Mouse (Mus musculus) layer of hippocampus, postnatal 25 days (tissue): ENCODE data around the gene Pkd1. TPM values are rescaled to one million over a fixed set of nuclear protein-coding genes. Genes with fewer than 3 reads are reported as not detected.

Experiments
- DNase-seq, 2 experiments: peaks; one replicate each; pipeline ENCODE4 v3.0.0; 2022; ENCODE audit warnings: mixed read lengths in 2 of 2, low spot score in 1 of 2; ENCODE audit errors: extremely low spot score in 1 of 2
- total RNA-seq, 2 experiments: library from RNA; stranded (reverse); gene quantifications; 2 replicates each; pipeline ENCODE4 v1.2.3; 2021

The Pkd1 gene
- total RNA-seq: 10 to 100 TPM; 68.9 to 89.9 TPM

DNA sequence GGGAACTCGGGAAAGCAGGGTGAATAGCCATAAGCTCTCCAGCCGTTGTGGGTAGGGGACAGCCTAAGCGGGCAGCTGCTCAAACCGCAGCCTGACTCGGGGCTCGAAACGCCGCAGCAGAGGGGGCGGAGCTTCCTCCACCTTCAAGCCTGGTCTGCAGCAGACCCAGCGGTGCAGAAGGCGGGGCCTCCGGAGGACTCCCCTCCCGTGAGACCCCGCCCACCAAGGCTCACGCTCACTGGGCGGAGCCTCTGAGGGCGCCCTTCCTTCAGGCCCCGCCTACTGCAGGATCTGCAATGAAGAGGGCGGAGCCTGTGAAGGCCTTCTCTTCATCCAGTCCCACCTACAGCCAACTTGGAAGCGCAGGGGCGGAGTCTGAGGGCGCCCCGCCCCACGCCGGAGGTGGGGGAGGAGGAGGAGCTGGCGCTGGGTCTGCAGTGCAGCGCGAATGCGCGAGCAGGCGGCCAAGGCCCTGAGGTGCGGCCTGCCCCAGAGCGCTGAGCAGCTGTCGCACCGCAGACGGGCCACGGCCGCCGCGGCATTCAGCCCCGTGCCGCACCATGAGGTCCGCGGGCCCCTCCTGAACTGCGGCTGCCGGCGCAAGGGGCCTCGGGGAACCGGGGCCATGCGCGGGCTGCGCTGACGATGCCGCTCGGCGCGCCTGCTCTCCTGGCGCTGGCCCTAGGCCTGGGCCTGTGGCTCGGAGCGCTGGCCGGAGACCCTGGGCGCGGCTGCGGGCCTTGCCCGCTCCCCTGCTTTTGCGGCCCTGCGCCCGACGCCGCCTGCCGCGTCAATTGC lies at the start of gene Pkd1:
TSS of gene Pkd1 (plus strand) at position 217 of the 798 bp plus-strand sequence.
- DNase-seq: peak; percentile 90 to 95

DNA sequence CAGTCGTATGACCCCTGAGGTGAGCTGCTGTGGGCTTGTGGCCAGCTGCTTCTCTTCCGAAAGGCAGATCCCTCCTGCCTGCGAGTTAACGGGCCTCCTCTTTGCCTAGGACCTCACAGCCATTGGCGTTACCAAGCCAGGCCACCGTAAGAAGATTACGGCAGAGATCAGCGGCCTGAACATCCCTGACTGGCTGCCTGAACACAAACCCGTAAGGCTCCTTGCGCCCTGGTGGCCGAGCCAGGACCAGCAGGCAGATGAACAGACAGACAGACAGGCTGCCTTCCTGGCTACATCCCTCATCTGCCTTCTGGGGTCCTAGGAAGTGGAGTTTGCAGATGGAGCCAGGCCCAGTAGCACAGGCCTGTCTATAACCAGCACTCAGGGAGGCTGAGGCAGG lies 47.4 kb upstream of the Pkd1 start:
- no peak for DNase-seq

DNA sequence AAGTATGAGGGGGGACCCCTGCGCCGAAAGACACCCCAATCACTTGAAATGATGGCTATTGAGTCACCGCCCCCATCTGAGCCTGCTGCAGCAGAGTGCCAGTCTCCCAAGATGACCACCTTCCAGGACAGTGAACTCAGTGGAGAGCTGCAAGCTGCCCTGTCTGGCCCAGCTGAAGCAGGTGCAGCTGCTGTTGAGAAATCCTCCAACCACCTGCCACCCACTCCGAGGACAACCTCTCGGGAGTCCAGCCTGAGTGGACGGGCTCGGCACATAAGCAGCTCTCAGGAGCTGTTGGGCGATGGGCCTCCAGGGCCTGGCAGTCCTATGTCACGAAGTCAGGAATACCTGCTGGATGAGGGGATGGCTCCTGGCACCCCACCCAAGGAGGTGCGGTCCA lies 45.5 kb upstream of the Pkd1 start:
- DNase-seq: no peak

DNA sequence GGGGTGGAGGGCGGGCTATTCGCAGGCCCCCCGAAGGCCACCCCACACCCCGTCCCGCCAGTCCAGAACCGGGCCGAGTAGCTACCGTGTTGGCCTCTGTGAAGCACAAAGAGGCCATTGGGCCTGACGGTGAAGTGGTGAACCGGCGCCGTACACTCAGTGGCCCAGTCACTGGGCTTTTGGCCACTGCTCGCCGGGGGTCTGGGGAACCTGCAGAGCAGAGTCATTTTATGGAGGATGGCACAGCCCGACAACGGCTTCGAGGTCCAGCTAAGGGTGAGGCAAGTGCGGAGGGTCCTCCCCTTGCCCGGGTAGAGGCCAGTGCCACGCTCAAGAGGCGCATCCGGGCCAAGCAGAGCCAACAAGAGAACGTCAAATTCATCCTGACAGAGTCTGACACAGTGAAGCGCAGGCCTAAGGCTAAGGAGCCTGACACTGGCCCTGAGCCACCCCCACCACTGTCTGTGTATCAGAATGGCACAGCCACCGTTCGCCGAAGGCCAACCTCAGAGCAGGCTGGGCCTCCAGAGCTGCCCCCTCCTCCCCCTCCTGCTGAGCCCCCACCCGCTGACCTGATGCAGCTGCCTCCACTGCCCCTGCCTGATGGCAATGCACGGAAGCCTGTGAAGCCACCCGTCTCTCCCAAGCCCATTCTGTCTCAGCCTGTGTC lies 44.2 kb upstream of the Pkd1 start:
- no peak for DNase-seq

DNA sequence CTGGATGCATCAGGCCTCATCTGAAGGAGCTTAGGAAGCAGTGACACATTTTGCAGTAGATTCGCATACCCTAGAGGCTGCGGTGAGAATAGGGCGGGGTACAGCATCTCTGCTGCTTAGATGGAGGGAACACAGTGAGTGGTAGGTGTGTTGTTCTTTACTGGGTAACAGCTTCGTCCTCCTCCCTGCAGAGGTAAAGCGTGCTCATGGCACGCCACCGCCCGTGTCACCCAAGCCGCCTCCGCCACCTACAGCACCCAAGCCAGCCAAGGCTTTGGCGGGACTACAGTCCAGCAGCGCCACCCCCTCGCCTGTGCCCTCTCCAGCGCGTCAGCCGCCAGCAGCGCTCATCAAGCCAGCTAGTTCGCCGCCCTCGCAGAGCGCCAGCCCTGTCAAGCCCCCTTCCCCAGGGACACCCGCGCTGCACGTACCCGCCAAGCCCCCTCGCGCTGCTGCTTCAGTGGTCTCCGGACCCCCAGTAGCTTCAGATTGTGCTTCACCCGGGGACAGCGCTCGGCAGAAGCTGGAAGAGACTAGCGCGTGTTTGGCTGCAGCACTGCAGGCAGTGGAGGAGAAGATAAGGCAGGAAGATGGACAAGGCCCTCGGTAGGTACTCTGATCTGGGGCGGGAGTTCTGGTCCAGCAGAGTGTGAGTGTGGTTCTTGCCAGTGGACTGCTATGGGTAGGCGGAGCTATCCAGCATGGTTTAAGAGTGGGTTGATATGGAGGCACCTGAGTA lies 43.1 kb upstream of the Pkd1 start:
- DNase-seq: no peak

DNA sequence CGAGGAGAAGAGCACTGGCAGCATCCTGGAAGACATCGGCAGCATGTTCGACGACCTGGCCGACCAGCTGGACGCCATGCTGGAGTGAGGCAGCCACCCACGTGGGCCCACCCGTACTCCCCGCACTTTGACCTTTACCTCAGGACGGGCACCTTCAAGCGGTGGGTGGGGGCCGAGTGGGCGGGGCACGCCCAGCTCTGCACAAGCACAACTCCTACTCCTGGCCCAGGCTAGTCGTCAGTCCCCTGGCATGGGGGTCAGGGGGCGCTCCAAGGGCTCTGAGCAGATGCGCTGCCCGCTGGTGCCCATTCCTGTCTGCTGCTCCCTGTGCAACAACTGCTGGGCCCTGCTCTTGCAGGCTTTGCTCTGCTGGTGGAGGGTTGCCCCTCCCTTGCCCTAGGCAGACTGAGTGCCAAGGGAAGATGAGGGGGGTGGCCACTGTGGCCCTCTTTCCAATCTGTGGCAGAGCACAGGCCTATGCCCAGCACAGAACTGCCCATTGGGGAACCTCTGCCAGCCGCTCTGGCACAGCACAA lies 42.4 kb upstream of the Pkd1 start:
- DNase-seq: no peak

DNA sequence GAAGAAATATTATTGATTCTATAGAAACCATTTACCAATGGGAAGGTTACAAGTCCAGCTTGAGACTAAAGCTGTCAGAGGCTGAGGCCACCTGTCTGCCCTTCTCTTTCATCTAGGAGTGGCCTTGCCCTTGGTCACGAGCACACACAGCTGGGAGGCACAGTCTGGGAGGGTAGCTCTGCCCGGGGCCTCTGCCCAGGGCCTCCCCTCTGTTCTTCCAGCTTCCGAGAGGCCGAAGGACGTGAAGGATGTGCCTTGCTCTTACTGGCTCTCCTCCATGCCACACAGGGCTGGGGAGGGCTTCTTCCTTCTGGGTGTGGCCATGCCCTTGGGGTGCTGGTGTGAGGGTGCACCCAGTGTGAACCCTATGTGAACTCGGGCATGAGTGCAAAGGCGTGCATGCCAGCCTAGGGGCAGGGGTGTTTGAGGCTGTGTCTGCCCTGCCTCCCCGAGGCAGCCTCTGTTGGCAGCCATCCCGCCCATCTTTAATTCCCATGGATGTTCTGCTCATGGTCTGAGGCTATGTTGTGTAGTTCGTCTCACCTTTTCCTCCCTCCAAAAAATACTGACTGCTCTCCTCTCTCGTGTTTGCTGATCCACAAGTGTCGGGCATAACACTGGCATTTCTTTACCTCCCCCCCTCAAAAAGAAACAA lies 41.7 kb upstream of the Pkd1 start:
- DNase-seq: no peak

DNA sequence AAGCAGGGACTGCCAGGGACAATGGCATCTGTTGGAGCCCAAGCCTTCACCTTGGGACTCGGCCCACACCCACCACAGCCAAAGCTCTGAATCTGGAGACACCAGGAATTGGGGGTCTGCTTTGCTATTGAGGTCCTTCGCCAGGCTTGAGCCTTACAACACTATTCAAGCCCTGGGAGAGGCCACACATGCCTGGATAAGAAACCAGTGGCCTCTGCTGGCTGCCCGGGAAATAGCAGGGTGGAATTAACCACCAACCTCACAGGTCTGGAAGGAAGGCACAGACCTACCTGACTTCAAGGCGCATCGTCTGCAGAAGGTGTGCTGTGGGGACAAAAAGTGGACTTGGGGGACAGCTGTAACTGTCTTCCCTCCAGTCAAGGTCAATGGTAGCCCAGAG lies 36.0 kb upstream of the Pkd1 start:
- peak in 1 of 2 experiments; percentile 75 for DNase-seq

DNA sequence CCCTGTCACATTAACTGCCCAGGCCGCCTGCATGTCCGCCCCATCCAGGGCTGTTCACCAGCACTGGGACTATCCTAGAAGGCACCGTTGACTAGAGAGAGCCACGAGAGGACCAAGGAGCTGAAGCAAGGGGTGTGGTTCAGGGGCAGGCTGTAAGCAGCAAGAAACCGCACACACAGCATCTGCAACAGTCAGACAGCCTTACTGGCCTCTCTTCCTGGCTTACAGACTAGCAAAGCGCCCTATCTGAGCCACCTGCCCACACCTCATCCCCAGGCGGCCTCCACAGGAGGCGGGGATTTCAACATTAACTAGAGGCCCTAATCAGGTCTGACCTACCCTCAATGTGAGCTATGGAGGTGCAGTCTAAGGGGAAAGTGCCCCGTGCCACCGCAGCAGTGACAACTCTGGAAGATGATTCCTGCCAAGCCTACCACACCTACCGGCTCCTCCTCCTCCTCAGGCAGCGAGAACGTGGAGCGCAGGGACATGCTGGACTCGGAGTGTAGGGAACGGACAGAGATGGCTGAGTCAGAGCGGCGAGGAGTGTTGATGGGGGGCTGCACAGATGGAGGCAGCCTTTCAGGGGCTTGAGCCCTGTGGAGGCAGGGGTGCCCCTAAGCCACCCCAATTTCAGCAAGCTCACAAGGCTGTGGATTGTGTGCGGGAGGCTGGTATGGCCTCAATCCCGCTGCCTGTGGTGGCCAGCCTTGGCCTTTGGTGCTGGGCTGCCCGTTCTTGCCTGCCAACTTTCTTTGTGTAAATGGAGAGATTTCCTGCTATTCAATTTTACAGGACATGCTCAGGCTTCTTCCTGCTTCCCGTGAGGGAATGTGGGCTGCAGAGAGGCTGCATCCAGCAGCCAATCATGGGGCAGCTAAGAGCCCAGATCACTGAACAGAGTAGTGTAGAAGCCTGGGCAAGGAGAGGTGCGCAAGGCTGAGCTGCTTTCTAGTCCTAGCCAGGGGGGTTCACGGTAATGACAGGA lies 35.1 kb upstream of the Pkd1 start:
- DNase-seq: no peak

DNA sequence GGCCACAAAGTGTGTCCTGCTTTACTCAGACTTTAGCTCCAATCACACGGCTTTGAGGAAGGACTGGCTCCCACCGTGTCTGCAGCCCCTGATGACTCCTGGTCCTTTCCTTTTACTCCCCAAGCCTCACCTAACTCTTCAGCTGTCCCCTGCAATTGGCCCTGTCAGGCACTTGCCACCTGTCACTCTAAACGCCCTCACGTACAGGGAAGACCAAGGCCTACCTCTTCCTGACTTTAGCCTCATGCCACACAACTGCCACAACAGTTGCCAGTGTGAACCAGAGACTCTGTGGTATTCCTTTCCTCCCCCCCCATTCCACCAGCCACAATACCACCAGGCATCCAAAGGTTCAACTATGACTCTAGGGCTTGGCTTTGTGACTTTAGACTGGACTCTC lies 29.2 kb upstream of the Pkd1 start:
- DNase-seq: no peak

DNA sequence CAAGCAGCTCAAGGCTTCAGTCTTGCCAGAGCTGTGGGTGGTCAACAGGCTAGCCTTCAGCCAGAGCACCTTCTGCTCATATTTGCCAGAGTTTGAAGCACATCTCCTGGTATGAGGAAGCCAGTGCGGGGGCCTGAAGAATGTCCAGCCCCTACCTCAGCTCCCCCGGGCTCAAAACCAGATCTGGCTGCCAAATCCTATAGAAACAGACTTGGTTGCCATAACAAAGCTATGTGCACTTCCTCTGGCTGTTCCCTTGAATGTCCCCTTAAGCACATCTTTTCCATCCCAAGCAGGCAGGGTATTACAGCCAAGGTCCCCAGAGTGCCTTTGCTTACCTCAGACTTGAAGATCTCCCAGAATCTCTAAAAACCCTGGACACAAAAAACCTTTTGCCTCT lies 24.9 kb upstream of the Pkd1 start:
- DNase-seq: no peak

DNA sequence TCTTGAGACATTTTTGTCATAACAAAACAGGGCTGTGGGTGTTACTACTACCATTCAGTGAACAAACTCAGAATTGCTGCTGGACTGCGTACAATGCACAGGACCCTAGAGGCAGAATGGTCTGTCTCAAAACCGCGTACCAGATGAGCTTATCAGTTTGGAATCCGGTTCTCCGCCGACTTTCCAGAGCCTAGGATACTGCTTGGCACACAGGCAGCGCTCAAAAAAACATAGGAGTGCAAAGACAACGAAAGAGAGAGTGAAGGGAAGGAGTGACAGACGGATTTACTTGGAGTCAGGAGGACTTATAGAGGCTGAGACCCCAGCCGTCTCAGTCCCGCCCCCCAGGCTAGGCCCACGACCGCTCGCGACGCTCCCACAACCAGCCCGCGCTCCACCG lies 22.3 kb upstream of the Pkd1 start:
- no peak for DNase-seq

DNA sequence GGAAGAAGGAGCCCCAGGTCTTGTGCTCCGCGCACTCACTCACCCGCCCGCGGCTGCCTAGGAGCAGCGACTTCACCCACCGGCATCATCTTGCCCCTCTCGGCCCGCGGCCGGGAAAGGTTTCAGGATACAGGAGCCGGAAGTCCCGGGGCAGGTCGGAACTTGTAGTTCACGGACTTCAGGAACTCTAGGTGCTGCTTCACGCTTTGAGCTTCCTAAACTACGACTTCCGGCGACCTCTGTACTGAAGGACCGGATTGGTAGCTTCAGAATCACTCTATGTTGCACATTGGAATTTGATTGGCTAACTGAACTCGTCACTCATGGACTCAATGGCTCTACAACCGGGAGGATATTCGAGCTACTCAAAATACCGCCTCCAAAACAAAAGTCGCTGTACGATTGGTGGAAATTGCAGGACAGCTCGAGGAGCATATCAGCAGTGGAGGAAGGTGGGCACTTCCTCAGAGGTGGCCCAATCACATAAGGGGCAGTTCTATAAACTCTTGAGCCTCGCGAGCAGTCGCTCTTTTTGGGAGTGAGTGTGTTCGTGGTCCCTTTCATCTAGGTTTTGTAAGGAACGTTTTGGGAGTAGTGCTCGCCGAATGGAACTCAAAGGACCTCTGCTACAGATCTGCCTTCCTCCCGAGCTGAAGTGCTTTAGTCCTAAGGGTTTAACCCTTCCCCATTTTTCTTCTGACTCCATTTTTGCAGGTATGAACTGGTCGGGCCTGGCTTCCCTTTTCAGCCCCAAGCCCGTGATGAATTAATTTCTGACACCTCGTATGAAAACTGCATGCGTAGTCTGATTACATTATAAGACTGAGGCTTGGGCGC lies 21.7 kb upstream of the Pkd1 start, which contains the start of gene Traf7:
TSS of gene Traf7 (minus strand) at position 216 of the 837 bp plus-strand sequence.
- DNase-seq: peak; percentile 75 to 77

DNA sequence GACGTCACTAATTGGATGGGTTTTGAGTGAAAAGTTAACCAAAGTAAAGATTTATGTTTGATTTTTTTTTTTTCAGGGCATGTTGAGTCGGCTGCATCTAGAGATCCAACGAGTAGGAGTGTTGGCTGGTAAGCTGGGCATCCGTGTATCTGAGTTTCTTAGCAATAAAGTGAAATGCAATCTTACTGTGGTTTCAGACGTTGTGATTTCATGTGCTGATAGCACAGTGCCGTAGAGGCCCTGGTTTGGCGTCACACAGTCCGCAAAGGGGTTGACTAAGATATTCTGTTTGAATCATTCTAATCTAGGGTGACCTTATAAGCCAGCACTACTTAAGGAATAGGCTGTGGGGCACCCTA lies 21.1 kb upstream of the Pkd1 start:
- no peak for DNase-seq

DNA sequence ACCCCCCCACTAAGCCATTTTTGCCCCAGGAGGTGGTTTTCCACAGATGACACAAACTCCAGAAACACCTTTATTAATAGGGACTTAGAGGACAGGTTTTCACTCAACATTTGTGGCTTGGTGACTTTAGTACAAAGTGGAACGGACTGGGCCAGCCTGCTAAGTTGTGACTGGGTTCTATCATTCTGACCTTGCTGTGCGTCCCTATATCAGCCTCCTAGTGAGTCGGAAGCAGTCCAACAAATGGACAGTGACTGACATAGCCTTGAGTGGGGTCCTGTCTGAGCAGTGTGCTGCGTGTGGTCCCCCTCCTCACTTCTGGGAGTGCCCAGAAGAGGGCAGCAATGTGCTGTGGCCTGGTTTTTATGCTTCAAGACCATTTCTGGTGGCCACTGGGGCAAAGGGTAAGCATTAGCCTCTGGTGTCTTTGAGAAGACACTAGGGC lies 20.6 kb upstream of the Pkd1 start:
- DNase-seq: peak; percentile 40 to 69

DNA sequence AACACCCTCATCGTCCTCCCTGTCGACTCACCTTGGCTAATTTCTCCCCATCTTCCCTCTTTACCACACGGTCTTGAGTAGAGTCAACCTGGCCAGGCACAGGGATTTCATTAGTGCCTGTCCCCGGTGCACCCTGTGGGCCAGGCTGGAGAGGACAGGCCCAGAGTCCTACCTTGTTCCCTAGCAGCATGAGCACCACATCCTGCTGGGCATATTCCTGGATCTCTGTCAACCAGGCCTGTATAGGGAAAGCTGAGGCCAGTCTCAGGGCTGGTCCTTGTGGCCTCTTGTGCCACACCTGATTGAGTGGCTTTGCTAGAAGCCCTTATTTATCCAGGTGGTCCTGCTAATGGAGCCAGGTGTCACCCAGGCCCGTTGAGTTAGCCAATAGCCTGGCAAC lies 19.8 kb upstream of the Pkd1 start:
- DNase-seq: no peak

DNA sequence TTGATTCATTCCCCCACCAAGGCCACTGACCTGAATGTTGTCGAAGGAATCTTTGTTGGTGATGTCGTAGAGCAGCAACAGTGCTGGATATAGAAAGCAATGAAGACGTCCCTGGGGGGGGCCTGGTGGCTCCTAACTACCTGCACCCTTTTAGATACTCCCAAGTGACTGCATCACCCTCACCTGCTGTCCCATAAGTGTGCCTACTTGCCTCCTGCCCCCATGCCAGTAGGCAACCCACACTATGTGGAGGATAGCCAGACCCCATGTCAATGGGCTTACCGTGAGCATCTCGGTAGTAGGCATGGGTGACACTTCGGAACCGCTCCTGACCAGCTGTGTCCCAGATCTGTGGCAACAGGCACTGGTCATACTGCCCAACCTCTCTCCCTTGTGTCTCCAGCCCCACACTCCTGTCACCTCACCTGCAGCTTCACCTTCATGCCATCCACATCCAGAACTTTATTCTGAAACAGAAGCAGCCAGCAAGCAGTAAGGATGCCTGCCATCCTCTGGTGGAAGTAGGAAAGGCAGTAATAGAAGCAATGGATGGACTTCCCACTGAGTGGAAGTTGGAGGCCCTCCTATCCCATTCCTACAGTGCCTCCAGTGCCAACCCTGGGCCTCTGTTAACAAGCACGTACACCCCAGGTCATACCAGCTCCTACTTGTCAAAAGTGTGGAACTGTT lies 19.1 kb upstream of the Pkd1 start:
- no peak for DNase-seq

DNA sequence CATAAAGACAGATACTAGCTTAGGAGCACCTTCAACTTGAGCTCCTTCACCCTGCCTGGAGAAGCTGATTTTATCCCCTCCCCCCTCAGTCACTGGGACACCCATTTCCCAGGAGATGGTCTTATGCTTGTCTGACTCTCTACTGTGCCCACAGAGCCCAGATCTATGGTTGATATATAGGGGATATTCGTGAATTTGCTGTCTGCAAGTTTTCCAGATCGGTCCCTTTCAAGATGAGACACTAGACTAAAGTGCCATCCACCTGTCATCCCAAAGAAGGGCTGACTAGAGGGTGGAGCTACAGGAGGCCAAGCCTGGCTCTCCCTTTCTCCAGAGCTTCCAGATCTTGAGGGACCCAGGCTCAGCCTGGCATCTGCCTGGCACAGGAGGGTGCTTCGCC lies 18.6 kb upstream of the Pkd1 start:
- no peak for DNase-seq
